Mouse (Mus musculus): ENCODE results near the gene Gm28897. TPM values are rescaled to one million over a fixed set of nuclear protein-coding genes. Genes with fewer than 3 reads are reported as not detected.
"Not testable (repeated sequence)": the region's sequence is repeated elsewhere in the genome, so short reads cannot be mapped to it uniquely, and the experiment has no call there.

Gm28897 gene
- polyA plus RNA-seq (2015; fragmentation: Nextera tagmentation; extraction: Ambion mirVana), result not detected in 2 replicates

DNA sequence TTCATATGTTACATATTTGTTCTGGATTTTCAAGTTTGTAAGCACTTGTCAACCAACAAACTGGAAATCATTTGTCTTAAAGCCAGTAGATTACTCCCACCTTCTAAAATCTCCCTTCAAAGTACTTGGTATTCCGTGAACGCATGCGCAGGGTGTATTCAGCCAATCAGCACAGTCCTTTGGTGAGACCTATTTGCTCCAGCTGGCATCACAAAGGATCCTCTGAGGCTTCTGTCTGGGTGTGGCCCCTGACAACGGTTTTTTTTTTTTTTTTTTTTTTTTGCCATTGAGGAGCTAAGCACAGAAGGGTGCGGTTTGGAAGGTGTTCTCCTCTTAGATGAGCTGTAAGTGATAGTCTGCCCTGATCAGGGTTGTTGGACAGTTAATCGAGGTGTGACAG, at the start of gene Gm28897:
Gm28897 (plus strand) TSS at position 301 of the 400 bp plus-strand sequence.
- H3K36me3 ChIP-seq (ENCODE audit: control insufficient read depth, insufficient read depth, low read length); ATAC-seq (ENCODE audit: low FRiP score, low TSS enrichment): not testable (repeated sequence)
- no CpG with 5 or more reads among the region's 6 CpGs for WGBS

More for the DNA sequence above, at the start of gene Gm28897:
- H3K9me3 ChIP-seq (ENCODE audit: control insufficient read depth, low read length); H3K27ac ChIP-seq (replicated peaks); DNase-seq (ENCODE audit: low spot score); H3K27me3 ChIP-seq (ENCODE audit: control insufficient read depth, insufficient read depth, low read length); H3K4me3 ChIP-seq (ENCODE audit: low read depth, low read length); H3K4me2 ChIP-seq (replicated peaks; ENCODE audit: low read depth); H3K4me1 ChIP-seq (replicated peaks; ENCODE audit: control insufficient read depth, insufficient read depth); H3K9ac ChIP-seq (ENCODE audit: low read length): not testable (repeated sequence)

All from stomach, postnatal 0 days (tissue).